Mouse (Mus musculus) frontal cortex, postnatal 10 days (tissue): ENCODE data around the gene Dgat2.
A peak's percentile ranks its signal among the peaks of the same experiment; 100 is the strongest.

ENCODE experiments used
- DNase-seq, 2 experiments: peaks; one replicate each; pipeline ENCODE4 v3.0.0; 2022; ENCODE audit warnings: low spot score in 2 of 2, mixed read lengths in 1 of 2

Dgat2 gene

DNA sequence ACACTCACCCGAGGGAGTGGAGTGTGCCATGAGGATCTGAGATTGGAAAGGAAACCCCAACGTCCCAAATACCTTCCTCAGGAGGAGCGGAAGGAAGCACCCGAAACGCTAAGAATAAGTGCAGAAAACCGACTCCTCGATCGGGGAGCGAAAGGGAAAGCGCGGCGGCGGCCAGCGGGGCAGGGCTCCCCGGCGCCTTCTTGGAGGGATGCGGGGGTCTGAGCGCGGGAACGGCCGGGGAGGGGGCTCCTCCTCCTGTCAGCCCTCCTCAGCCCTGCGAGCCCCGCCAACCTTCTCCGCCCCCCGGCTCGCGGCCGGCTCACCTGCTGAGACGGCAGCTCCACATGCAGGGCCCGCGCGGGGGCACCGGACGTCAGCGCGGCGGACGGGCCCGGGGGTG is 42.0 kb downstream of the Dgat2 start:
- DNase-seq: peak in 1 of 2 experiments; percentile 52

DNA sequence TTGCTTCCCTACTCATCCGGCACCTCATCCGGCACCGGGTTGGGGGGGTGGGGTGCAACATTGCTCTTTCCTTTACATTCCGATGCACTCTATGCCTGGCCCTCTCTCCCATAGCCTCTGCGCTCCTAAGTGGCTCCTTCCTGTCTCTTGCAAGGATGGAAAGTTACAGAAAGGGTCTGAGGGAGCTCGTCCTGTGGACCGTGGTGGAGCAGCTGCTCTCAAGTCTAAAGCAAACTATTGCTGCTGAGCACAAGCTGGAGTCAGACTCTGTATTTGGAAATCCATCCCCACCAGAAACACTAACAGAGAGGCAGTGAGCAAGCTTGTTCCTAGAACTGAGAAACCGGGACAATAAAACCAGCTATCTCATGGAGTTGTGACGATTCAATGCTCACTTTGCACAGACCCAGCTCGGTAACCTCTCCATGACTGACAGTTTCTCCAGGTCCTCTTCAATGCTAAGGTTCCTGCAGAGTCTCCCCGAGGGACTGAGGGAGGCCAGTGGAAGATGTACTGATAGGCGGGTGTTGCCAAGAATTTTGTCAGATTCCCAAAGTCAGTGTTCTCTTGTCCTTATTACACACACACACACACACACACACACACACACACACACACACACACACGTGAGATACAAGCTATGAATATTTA is 42.6 kb downstream of the Dgat2 start:
- DNase-seq: no peak

DNA sequence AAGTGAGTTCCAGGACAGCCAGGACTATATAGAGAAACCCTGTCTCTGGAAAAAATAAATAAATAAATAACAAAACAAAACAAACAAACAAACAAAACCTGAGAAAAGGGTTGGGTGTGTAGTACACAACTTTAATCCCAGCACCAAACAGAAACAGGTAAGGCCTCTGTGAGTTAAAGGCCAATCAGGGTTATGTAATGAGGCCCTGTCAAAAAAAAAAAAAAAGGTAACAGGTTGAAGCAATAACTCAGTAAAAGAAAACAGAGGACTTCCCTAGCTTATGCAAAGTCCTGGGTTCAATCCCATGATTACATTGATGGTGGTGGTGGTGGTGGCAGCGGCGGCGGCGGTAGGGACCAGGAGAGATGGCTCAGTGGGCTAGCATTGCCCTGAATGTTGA is 45.0 kb downstream of the Dgat2 start:
- no peak for DNase-seq

DNA sequence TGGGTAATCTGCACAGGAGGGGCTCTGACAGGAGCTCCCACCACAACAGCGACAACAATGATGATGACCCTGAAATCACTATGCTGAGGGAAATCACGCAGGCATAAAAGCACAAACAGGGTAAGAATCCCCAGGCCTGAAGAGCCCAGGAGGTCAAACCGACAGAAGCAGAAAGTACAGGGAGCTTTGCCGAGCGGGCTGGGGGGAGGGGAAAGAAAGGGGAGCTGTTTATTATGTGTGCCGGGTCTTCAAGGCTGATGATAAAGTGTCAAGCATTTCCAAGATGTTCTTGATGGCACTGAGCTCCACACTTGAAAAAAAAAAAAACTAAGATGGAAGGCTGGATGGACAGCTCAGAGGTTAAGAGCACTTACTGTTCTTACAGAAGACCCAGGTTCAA is 45.7 kb downstream of the Dgat2 start:
- DNase-seq: no peak

DNA sequence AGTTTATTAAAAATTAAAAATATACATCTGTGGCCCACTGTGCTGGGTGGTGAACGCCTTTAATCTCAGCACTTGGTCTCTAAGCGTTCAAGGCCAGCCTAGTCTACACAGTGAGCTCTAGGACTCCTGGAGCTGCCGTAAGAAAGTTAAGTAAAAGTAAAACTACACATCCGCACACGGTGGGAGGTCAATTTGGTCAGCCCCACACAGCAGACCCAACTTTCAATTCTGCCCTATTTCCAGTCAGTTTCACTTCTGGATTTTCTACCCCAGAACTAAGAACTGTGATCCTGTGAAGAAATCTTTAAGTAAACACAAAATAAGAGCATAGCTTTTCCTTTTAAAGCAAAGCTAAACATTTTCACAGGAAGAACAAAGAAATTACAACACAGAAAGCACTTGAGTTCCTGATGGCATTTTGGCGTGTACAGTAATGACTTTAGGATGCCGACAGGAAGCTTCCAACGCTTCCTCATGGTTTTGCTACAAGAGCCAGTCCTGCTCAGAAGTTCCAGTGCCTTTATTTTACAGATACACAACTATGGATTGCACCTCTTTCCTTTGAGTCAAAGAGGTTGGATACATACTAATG is 48.6 kb downstream of the Dgat2 start:
- DNase-seq: no peak

DNA sequence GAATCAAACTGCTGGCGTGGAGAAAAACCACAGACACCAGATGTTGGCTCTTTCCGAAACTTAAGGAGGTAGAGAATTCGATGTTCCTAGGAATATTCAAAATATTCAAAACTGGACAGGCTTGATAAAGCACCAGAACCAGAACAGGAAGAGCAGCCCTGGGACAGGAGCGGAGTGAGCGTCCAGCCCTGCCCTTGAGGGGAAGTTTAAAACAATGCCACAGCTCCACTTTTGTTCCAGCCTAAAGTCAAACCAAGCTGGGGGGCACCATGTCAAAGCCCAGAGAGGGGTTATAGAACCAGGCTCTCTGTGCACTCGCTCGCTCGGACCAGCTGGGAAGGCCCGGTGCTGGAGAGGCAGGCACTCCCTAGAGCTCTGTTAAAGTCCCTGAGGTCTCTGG is 49.9 kb downstream of the Dgat2 start:
- DNase-seq: no peak

DNA sequence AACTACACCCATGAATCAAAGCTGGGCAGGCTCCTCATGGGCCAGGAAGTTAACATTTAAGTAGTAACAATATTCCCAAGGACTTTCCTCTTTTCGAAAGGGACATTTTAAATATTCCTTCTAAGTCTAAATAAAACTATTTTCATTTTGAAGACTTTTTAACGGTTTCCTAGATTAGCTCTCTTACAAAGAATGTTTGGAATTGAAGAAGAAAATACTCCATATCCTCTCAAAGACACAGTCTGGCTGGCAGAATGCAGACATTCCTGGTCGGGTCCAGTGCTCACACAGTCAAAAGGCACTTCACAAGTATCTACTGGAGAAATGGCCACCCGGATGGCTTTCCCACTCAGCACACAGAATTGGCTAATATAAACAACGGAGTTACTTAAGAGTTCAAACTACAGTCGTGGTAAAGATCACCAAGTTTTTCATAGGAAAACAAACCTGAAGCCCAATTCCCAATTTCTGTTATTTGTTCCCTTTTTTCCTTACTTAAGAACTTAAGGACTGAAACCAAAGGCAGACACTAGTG is 50.6 kb downstream of the Dgat2 start:
- DNase-seq: no peak

DNA sequence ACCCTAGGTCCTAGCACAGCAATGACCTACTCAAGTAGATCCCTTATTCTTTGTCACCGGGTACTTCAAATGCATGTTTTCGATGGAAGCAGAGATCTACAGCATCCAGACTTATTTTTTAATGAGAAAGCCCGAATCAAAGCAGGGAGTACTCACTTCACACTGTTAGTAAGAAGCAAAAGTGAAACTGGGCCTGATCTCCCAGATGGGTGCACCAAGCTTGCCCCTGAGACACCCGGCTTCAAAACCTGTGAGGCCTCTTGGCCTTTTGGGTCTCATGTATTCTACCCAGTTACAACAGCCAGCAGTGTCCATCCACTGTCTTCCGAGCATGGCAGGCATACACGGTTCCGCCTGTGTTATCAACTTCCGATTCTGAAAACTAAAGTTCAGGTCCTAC is 53.6 kb downstream of the Dgat2 start:
- DNase-seq: no peak

DNA sequence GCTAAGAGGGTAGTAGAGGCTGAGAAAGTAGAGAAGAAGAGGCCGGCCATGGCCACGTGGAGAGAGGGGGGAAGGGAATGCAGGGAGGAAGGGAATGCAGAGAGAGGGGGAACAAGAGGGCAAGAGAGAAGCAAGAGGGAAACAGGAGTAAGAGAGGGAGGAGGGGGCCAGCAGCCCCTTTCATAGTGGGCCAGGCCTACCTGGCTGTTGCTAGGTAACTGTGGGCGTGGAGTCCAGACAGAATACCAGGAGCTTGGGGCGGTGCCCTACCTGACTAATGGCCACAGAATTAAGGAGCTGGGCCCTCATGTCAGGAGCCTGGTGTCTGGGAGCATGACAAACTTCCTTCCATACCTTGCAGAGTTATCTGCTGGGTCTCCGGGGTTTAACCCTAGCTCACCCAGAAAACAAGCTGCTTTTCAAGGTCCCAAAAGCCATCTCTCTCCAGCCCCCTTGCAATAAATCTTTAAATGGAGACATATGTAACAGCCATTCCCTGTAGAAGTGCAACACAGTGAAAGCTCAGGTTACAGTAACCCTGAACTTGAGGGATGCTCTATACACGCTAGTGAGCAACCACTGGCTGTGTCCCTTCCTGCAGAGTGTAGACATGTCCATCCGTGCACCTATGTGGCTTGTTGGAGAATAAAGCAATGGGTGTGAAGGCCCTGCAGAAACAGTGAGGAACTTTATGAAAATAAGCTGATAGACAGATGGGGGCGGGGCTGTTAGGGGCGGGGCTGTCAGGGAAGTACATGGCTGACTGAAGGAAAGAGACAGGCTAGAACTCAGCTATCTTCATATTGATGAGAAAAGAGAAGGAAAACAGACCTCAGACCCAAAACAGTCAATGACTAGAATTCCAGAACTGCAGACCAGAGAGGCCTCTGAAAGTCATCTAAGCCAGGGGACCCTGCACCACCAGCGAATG is 54.2 kb downstream of the Dgat2 start:
- DNase-seq: no peak

DNA sequence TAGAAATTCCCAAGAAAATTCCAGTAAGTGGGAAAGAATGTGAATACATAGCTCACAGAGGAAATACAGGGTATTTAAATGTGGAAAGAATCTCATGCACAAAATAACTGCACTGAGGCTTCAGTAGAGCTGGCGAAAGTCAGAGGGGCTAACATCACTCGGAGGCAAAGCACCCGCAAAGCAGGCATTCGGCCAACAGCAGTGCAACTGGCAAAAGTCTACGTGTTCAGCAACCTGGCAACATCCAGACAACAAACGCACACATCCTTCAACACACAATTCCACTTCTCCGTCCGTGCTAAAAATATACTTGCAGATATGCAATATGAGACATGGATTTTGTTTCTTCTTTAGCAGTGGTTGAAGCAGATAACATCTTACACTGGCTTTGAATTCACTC is 56.5 kb downstream of the Dgat2 start:
- DNase-seq: no peak

DNA sequence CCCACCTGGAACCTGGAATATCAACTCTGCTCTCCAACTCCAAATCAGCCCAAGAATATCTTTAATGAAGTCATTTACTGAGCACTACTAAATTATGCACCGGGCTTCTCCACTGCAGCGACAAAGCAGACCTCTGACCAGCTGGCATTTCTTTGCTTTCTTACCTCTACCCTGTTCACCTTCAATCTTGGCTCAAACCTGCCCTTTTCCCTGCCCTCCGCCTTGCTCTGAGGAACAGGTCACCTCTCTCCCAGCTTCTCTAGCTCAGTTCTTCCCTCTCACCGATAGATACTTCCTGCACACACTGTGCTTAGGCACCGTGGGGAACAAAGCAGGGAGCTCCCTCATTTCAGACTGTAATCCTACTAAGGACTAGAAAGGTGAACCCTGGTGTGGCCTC is 59.9 kb downstream of the Dgat2 start:
- DNase-seq: no peak

DNA sequence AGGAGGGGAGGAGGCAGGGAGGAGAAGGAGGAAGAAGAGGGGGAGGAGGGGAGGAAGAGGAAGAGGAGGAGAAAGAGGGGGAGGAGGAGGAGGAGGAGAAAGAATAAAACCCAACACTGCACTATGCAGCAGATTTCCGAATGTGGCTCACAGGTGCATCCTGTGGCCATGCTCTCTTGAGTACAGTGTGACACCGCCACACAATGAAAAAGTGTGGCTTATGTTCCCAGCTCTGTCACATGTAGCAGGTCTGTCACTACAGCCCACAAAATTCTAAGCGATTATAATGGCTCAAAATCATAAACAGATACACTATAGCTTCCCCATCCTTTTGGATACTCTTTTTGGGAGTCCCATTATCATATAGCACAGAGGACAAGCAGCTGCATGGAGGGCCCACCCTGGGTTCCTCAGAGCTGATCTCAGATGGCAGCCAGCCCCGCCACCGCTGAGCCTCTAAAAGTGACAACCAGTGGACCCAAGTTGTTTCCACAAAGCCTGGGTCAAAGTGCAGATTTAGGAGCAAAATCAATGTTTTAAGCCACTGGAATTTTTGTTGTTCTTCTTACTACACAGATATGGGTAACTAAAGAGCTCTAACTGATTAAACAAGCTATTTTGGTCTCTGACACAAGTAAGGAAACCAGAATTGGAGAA is 61.5 kb downstream of the Dgat2 start:
- DNase-seq: no peak

DNA sequence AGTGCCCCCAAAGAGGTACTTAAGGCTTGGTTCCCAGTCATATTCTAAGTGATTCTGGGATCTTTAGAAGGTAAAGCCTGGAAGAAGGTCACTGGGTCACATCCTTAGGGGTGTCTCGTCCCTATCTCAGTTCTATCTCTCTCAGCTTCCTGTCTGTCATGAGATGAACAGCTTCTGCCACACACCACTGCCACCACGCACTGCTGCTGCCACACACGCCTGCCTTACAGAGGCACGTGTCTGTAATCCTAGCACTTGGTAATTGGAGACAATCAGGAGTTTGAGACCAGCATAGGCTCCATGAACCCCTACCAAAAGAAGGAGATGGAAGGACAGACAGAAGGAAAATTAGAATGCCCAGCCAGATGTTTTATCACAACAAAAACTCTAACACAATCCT is 62.4 kb downstream of the Dgat2 start:
- no peak for DNase-seq

DNA sequence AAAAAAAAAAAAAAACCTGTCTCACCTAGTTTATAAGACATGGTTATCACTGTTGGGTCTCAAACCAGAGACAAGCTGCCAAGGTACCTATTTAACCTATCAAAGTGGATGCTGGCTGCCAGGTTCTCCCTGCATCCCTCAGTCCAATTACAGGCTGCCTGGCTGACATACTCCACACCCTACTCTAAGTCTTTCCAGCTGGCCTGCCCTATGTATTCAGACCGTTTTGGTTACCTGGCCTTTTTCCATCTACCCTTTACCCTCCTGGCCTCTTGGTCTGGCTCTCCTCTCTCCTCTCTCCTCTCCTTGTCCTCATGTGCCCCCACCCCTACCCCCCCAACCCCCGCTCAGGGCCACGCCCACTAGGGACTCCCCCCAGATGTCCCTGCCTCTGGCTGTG is 65.7 kb downstream of the Dgat2 start:
- no peak for DNase-seq

DNA sequence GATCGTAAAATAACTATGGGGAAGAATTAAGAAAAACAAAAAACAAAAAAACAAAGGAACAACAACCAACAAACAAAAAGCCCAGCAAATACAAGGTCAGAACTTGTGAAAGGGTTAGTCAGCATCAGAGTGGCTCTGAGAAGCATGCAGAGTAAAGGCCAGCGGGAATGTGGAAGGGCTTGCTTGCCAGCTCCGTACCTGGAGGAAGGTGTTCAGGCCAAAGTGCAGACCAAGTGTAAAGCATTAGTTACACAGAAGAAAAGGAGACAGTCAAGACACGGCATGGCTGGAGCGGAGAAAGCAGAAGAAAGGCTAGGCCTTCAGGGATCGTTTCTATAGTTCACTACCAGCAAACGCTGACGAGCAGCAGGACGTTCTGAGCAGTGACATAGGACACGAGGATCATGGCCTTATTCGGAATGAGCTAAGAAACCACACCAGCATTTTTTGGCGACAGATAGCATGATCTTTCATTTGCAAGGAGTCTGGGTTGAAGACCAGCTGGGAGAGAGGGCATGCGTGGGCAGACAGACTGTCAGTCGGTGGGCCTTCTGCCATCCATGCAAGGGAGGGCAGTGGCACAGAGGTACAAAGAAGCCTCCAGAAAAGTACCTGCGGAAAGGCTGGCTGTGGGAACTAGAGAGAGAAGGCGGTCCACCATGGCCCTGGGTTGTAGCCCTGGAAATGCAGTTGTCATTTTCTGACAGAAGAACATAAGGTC is 68.4 kb downstream of the Dgat2 start:
- DNase-seq: no peak

DNA sequence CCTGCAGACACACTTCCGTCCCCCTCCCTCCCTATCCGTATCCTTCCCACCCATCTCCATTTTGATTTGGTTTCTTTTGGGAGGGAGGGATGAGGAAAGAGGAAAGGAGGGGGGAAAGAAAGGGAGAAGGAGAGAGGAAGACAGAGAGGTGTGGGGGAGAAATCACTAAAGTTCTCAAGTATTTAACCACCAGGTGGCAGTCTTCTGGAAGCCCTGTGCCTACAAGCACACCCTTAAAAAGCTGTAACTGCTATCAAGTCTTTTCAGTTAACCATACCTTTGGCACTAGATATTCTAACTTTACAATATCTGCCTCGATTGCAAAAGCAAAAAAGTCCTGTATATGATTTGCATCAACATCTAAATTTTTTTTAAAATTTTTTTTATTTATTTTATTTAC is 75.0 kb downstream of the Dgat2 start:
- no peak for DNase-seq

DNA sequence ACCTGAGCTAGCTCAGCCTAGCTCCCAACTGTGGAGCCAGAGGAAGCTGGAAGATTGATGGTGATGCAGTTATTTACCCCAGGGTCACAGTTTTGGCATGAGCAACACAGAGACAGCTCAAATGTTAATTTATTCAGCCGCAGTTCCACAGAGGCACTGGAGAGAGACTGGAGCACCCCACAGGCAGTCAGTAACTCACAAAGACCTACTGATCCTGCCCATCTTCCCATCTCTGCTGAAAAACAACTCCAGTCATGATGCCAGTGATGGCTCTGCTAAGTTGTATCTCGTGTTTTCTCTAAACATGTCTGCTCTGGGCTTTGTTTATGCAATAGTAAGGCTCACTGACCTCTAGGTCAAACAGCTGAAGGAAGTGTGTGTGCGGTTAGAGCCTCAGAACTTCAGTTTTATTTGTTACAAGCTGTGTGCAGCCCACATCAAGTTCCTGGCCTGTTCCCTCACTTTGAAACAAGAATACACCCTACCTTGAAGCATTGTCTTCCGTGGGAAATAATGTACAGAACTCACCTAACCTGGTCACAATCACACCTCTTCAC is 75.7 kb downstream of the Dgat2 start:
- no peak for DNase-seq
